Mouse (Mus musculus): ENCODE data around the gene 4930579G24Rik. TPM values are rescaled to one million over a fixed set of nuclear protein-coding genes. Genes with fewer than 3 reads are reported as not detected.

The 4930579G24Rik gene
- polyA plus RNA-seq (2015; fragmentation: Illumina TruSeq; extraction: RNeasy Lipid Tissue Mini Kit (QIAGEN cat#74804); ENCODE audit: insufficient read depth, low replicate concordance) = 3.8 TPM

DNA sequence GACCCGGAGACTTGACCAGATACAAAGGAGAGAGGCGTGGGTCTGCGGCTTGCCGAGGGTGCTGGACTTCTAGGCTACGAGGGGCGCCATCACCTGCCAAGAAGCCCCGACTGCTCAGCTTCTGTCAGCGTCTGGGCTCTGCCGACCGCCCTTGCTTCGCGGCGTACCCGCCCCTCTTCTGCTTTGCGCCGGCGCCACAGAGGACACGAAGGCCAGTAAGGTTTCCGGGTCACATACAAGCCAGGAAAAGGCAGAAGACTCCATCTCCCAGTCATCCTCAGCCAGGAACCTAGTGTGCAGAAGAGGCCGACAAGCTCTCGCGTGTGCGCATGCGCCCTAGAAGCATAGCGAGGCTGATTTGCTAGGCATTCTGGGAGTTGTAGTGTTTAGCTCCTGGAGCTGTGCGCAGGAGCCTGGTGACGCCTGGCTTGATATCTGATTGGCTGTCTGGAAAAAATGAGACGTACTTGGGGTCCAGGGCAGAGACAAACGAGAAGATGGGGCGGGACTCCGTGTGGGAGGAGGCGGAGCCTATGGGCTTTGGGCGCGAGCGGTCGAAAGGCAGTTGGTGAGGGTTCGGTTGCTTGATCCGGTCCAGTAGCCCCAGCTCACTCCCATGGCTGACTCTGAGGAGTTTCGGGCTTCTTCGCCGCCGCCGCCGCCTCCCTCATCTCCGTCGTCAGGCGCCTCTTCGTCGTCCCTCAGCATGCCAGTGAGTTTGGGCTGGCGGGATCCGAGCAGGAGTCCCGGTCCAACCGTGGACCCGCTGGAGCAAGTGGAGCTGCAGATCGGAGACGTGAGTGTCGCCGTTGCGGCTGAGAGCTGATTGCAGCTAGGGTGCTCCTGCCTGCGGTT, at the start of gene 4930579G24Rik:
4930579G24Rik (plus strand) TSS at position 519 of the 855 bp plus-strand sequence.

DNA sequence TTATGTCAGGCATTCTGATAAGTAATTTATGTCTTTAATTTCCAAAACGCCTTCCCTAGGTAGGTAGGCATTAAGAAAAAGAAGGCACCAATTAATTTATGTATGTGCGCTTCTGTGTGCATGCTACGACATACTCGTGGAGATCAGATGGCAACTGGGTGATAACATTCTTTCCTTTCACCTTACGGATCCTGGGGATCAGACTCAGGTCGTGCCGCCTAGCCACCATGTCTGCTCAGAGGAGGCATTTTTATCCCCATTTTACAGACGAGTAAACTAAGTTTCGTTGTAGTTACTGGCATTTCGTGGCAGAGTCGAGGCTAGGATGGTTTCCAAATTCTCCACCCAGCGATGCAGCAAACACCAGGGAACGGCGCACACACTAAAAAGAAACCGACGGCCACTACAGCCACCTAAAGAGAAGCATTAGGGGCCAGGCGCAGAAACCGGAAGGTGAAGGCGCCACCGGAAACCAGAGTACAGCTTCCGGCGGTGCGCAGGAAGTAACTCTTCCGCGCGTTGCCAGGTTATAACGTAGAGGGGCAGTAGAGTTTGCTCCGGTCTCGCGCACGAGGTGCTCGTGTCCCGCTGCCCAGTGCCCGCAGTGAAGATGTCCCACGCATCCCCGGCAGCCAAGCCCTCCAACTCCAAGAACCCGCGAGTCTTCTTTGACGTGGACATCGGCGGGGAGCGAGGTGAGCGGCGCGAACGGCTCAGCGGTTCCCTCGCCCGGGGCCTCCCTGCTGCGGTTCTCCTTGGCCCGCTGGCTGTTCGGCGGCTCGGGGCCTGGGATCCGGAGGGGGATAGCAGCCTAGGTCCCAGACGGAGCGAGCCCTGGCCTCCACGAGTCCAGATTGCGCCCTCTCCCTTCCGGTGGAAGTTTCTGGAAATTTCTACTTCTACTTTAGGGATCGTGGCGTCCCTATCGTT, 37.8 kb upstream of the 4930579G24Rik start, which contains the start of gene Ppid:
Ppid (plus strand) TSS at position 480 of the 930 bp plus-strand sequence.

DNA sequence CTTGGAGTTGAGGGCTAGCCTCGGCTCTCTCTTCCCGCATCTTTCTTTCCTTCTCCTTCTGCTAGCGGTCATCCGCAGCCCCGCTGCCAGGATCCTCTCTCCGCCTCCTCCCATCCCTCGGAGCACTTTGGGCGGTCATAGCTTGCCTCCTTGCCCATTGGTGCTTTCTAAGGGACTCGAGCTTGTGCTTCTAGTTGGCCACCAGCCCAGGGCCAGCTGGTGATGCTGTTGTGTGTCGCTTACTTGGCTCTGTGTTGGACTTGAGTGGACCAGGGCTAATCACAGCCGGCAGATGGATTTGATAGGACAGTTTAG, 494 bp downstream of the 4930579G24Rik start, which contains the start of gene Etfdh:
Etfdh (minus strand) TSS at position 85 of the 315 bp plus-strand sequence.

Other genes starting within 250 kb of the 4930579G24Rik start
- 7.5 TPM for gene Fnip2, start 61.3 kb upstream of the 4930579G24Rik start, polyA plus RNA-seq (2015; fragmentation: Illumina TruSeq; extraction: RNeasy Lipid Tissue Mini Kit (QIAGEN cat#74804); ENCODE audit: insufficient read depth, low replicate concordance)
- gene Ppid, start 37.7 kb upstream of the 4930579G24Rik start, polyA plus RNA-seq (2015; fragmentation: Illumina TruSeq; extraction: RNeasy Lipid Tissue Mini Kit (QIAGEN cat#74804); ENCODE audit: insufficient read depth, low replicate concordance) = 131 TPM
- 40.8 TPM for gene Etfdh, start 421 bp downstream of the 4930579G24Rik start, polyA plus RNA-seq (2015; fragmentation: Illumina TruSeq; extraction: RNeasy Lipid Tissue Mini Kit (QIAGEN cat#74804); ENCODE audit: insufficient read depth, low replicate concordance)
- gene Rxfp1, start 108.8 kb downstream of the 4930579G24Rik start, polyA plus RNA-seq (2015; fragmentation: Illumina TruSeq; extraction: RNeasy Lipid Tissue Mini Kit (QIAGEN cat#74804); ENCODE audit: insufficient read depth, low replicate concordance) = 2.3 TPM
- gene Tmem144, start 223.7 kb downstream of the 4930579G24Rik start, polyA plus RNA-seq (2015; fragmentation: Illumina TruSeq; extraction: RNeasy Lipid Tissue Mini Kit (QIAGEN cat#74804); ENCODE audit: insufficient read depth, low replicate concordance) = 1.0 TPM

All from spleen, adult 10 weeks (tissue).